Mouse (Mus musculus) myocyte (in vitro differentiated cells): ENCODE results near the gene Tnpo3.

Experiments used
- CEBPB ChIP-seq: IDR thresholded peaks from 2 replicates; pipeline ENCODE4 v1.6.1; 2011; ENCODE audit warnings: mild to moderate bottlenecking, moderate library complexity; ENCODE audit not compliant: poor library complexity, insufficient read depth, severe bottlenecking
- MAX ChIP-seq: IDR thresholded peaks from one replicate; pipeline ENCODE4 v1.6.1; 2011; ENCODE audit warnings: low read depth, mild to moderate bottlenecking, control low read depth
- POLR2A ChIP-seq: IDR thresholded peaks from one replicate; pipeline ENCODE4 v1.6.1; 2011; ENCODE audit warnings: low read depth, mild to moderate bottlenecking, control low read depth, moderate library complexity; ENCODE audit not compliant: insufficient read length
- POLR2AphosphoS2 ChIP-seq: IDR thresholded peaks from one replicate; pipeline ENCODE4 v1.6.1; 2011; ENCODE audit warnings: low read depth, control low read depth; ENCODE audit not compliant: insufficient read length
- TCF12 ChIP-seq: IDR thresholded peaks from one replicate; pipeline ENCODE4 v1.6.1; 2011; ENCODE audit warnings: mild to moderate bottlenecking, control low read depth; ENCODE audit not compliant: poor library complexity, insufficient read depth, severe bottlenecking
- TCF3 ChIP-seq: IDR thresholded peaks from one replicate; pipeline ENCODE4 v1.6.1; 2011; ENCODE audit warnings: low read depth, control low read depth; ENCODE audit not compliant: insufficient read length
- USF1 ChIP-seq: IDR thresholded peaks from one replicate; pipeline ENCODE4 v1.6.1; 2011; ENCODE audit warnings: low read depth, mild to moderate bottlenecking, control low read depth, moderate library complexity

DNA sequence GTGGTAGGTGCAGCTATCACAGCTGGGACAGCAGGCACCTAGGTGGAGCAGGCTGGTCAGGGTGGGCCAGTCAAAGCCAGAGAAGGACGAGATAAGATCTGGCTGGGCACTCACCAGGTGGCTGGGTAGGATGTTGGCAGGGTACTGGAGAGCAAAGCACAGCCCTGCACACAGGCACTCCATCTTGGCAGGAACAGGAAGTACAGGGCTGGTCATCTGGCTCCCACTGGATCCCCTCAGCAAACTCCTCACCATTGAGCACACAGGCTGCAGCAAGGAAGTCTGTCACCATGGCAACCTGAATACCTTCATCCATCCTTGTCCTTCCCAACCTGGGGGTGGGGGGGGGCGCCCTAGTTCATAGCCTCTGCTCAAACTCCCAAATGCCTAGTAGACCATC is 111.9 kb downstream of the Tnpo3 start:
- TF ChIP-seq POLR2A (no peak), TCF3 (no peak), TCF12 (no peak), MAX (no peak), CEBPB (no peak), USF1 (no peak), POLR2AphosphoS2 (no peak)
